Mouse (Mus musculus): ENCODE data around the gene Meiob.

DNA sequence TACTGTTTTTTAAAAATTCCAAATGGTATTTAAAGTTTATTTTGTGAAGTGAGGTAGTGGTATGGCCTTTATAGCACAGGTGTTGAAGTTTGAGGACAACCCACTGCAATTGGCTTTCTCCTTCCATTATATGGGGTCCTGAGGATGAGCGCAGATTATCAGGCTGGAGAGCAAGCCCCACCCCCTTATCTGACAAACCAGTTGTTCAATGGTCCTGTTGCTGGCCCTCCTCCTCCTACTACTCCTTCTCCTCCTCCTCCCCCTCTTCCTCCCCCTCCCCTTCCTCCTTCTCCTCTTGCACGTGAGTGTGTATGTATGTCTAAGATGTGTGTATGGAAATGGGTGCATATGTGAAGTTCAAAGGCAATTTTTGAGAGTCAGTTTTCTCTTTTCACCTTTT lies 8.1 kb downstream of the Meiob start:
- TF ChIP-seq CTCF (IDR thresholded peaks at IDR 0.05; ENCODE audit: low read depth) (no peak), EP300 (optimal IDR thresholded peaks at IDR 0.05) (no peak)
